Mouse (Mus musculus): Measurements from ENCODE around the gene Hacl1.

The Hacl1 gene

GRCm38 (mm10) chr14:31640890-31641505 is at the start of gene Hacl1, which contains the start of gene Btd:
TSS of gene Hacl1 (minus strand) at chr14:31641286.
TSS of gene Btd (plus strand) at chr14:31641028.
- peak; percentile 88 for DNase-seq (ENCODE audit: low spot score)

- no peak for DNase-seq (ENCODE audit: low spot score)
Observed at GRCm38 (mm10) chr14:31686231-31686630, 45.1 kb upstream of the Hacl1 start.

GRCm38 (mm10) chr14:31685680-31686079 is 44.6 kb upstream of the Hacl1 start:
- DNase-seq (ENCODE audit: low spot score), result no peak

- DNase-seq (ENCODE audit: low spot score), result no peak
Observed at GRCm38 (mm10) chr14:31684343-31685040, 43.4 kb upstream of the Hacl1 start.

- no peak for DNase-seq (ENCODE audit: low spot score)
Observed at GRCm38 (mm10) chr14:31683610-31684009, 42.5 kb upstream of the Hacl1 start.

- no peak for DNase-seq (ENCODE audit: low spot score)
Observed at GRCm38 (mm10) chr14:31681931-31682555, 41.0 kb upstream of the Hacl1 start.

- DNase-seq (ENCODE audit: low spot score), result no peak
Observed at GRCm38 (mm10) chr14:31681291-31681690, 40.2 kb upstream of the Hacl1 start.

GRCm38 (mm10) chr14:31680656-31681055 is 39.6 kb upstream of the Hacl1 start:
- DNase-seq (ENCODE audit: low spot score), result no peak

- no peak for DNase-seq (ENCODE audit: low spot score)
Observed at GRCm38 (mm10) chr14:31671635-31672320, 30.7 kb upstream of the Hacl1 start.

- no peak for DNase-seq (ENCODE audit: low spot score)
Observed at GRCm38 (mm10) chr14:31669642-31670490, 28.8 kb upstream of the Hacl1 start.

GRCm38 (mm10) chr14:31669161-31669611 is 28.1 kb upstream of the Hacl1 start:
- no peak for DNase-seq (ENCODE audit: low spot score)

- no peak for DNase-seq (ENCODE audit: low spot score)
Observed at GRCm38 (mm10) chr14:31668326-31668725, 27.2 kb upstream of the Hacl1 start.

- no peak for DNase-seq (ENCODE audit: low spot score)
Observed at GRCm38 (mm10) chr14:31667741-31668140, 26.7 kb upstream of the Hacl1 start.

GRCm38 (mm10) chr14:31666931-31667705 is 26.0 kb upstream of the Hacl1 start:
- DNase-seq (ENCODE audit: low spot score), result no peak

GRCm38 (mm10) chr14:31665566-31665940 is 24.5 kb upstream of the Hacl1 start:
- no peak for DNase-seq (ENCODE audit: low spot score)

- DNase-seq (ENCODE audit: low spot score), result no peak
Observed at GRCm38 (mm10) chr14:31664903-31665565, 23.9 kb upstream of the Hacl1 start.

GRCm38 (mm10) chr14:31664100-31664902 is 23.2 kb upstream of the Hacl1 start:
- no peak for DNase-seq (ENCODE audit: low spot score)

GRCm38 (mm10) chr14:31663376-31664099 is 22.5 kb upstream of the Hacl1 start:
- DNase-seq (ENCODE audit: low spot score), result no peak

Data from testis, postnatal 14 days (tissue).